Mouse (Mus musculus) kidney, adult 18-20 months (tissue): ENCODE data around the gene Pkig.

Source experiments
- DNase-seq: peaks from one replicate; pipeline ENCODE4 v3.0.0; 2021

Gene Pkig

DNA sequence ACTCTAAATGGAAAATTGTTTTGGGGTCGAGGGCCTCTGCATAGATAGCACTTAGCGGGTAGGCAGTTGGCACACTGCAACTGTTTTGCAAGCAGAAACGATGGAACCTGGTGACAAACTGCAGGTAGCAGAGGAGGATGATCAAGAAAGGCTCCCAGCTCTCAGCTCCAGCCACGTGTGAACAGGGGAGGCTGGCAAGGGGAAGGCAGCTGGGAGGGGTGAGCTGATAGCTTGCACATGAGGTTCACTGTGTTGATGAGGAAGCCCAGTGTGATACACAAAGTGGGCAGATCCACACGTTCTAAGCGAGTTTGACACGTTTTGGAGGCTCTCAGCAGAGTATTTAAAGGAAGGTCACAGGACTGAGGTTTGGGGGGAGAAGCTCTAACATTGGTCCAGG is 54.3 kb downstream of the Pkig start:
- no peak for DNase-seq

GRCm38 (mm10) chr2:163712874-163713273 is 54.7 kb downstream of the Pkig start:
- DNase-seq = no peak

DNA sequence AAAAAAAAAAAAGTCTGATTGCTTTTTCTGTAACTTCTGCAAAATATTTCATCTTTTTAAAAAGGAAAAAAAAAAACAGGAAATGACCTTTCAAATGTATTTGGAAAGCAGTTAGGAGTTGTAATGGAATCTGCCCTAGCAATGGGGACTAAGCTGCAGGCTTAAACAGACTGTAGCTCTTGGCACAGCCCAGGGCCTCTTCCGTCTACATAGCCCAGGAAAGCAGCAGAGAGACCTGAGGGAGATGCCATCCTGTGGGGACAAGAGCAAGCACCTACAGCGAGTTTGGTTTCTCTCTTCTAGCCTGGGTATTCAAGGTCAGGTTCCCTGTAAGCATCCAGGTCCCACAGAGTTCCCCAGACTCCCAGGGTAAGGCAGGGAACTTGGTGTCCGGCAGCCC is 55.2 kb downstream of the Pkig start:
- no peak for DNase-seq

- DNase-seq = no peak
Observed at GRCm38 (mm10) chr2:163716448-163716847, 58.3 kb downstream of the Pkig start.

GRCm38 (mm10) chr2:163716853-163717252 is 58.7 kb downstream of the Pkig start:
- DNase-seq = no peak

DNA sequence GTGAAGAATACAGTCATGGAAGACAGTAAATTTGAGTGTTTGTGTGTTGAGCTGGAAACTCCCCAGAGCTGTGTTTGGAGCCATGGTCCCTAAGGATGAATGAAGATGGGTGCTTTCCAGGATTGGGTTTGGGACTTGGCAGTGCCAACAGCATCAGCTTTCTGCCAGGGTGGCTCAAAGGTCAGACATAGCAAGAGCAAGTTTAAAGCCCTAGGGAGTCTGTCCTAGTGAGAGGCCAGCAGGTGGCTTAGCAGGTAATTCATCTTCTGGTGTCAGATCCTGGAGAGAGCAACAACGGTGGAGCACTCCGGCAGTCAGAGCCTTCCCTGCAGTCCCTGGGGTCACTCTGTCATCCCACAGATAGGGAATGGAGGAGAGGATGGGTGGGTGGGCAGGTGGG is 60.3 kb downstream of the Pkig start:
- peak; percentile 29 for DNase-seq

GRCm38 (mm10) chr2:163718951-163719603 is 60.9 kb downstream of the Pkig start:
- peak; percentile 84 for DNase-seq

- no peak for DNase-seq
Observed at GRCm38 (mm10) chr2:163719616-163720015, 61.4 kb downstream of the Pkig start.

GRCm38 (mm10) chr2:163722550-163722949 is 64.4 kb downstream of the Pkig start:
- DNase-seq = no peak

DNA sequence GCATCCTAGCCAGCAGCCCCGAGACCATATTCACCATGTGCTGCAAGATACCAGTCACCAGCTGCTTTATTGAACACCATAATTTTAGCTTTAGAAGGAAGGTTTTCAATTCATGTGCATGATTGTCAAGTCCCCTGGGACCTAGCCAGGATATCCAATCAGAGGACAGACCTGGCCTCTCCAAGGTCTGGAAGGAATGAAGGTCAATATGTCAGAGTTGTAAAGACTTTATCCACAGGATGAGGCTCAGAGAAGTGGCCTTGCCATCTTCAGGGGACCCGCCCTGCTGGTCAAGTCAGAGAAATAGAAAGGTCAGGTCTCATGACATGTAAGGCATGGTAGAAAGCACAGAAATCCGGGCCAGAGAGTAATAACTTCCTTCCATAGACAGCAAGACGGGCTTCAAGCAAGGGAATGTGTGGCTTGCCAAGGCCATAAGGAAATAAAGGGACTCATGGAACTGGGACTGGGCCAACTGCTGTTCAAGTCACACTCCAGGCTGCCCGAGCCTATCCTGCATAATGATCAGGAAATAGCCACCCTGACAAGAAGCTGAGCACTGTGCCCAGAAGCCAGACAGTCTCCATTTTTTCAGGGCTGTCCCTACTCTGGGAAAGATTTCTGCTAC is 68.7 kb downstream of the Pkig start:
- peak; percentile 33 for DNase-seq

GRCm38 (mm10) chr2:163728300-163728699 is 70.1 kb downstream of the Pkig start:
- no peak for DNase-seq

DNA sequence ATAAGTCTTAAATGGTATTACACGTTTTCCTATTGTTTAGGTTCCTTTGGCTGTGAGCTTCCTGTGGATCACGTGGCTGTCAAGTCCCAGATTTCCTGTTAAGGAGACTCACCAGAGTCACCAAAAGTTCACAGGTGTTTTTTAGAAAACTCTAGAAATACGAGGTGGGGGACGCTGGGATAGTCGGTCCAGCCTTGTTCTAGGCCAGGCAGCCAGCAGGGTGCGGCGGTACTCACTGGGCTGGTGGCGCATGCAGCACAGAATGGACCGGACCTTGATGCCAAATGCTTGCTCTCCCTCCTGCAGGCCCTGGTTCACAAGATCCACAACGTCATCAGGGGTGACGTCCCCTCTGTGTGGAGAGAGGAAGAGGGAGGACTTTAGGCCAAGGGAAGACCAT is 73.8 kb downstream of the Pkig start:
- DNase-seq = peak; percentile 18

GRCm38 (mm10) chr2:163735163-163735562 is 77.0 kb downstream of the Pkig start:
- no peak for DNase-seq

- peak; percentile 52 for DNase-seq
Observed at GRCm38 (mm10) chr2:163735980-163736379, 77.8 kb downstream of the Pkig start.

DNA sequence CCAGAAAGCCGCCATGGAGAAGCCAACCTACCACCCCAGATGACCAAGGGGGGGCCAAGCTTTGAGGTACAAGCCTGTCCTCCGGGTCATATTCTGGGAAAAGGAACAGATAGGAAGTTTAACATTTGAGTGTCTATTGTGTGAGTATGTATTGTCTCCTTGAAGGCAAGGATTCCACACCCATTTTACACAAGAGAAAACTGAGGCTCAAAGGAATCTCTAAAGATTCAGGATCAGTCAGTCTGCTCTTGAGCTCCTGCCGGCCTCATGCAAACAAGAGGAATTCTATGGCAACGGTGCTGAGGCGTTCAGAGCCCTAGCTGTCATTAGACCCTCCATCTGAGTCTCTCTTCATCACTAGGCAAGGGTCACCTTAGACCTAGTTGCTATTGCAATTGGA is 84.5 kb downstream of the Pkig start:
- DNase-seq = no peak

DNA sequence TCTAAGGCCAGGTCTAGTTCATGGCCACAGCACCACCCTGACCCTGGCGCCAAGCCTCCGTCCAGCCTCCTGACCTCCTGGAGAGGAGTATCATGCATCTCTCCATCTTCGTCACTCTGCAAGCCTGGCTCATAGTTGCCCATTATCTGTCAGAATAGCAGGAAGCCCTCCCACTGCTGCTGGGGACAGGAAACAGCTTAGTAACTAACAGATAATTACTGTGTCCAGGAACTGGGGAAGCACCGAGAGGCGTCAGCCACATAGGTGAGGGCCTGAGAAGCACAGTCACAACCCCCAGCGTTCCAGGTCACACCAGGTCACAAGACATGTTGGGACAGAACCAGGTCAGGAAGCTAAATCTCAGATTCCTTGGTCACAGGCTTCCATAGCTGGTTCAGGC is 85.2 kb downstream of the Pkig start:
- no peak for DNase-seq

DNA sequence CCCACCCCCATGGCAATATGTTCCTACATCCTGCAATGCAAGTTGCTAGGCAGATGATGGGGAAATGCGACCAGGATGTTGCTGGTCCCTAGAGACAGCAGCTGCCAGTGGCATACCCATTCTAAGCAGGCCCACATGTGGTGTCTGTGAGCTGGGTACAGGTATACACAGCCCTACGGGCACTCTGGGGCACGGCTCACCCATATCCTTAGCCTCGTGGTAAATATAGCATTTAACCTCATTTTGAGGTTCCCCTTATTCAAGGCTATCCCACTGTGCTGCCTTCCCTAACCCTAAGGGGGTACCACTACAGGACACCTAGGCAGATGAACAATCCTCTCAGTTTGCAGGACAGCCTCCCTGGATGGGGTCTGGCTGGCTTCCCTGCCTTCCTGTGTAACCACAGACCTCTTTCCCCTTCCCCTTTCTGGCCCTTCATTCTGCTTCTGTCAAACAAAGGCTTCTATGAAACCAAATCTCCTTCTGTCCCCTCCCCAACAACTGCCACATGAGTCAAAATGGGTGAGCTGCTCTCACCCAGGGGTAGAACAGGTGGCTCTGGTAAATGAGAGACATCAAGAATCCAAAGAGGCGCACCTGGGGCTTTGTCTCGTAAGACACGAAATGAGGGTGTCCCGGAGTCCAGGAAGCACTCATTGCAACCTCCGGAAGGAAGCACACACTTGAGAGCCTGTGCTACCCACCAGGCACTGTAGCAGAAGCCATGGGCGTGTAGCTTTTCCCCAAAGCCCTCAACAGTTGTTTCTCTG is 86.8 kb downstream of the Pkig start:
- DNase-seq = no peak

DNA sequence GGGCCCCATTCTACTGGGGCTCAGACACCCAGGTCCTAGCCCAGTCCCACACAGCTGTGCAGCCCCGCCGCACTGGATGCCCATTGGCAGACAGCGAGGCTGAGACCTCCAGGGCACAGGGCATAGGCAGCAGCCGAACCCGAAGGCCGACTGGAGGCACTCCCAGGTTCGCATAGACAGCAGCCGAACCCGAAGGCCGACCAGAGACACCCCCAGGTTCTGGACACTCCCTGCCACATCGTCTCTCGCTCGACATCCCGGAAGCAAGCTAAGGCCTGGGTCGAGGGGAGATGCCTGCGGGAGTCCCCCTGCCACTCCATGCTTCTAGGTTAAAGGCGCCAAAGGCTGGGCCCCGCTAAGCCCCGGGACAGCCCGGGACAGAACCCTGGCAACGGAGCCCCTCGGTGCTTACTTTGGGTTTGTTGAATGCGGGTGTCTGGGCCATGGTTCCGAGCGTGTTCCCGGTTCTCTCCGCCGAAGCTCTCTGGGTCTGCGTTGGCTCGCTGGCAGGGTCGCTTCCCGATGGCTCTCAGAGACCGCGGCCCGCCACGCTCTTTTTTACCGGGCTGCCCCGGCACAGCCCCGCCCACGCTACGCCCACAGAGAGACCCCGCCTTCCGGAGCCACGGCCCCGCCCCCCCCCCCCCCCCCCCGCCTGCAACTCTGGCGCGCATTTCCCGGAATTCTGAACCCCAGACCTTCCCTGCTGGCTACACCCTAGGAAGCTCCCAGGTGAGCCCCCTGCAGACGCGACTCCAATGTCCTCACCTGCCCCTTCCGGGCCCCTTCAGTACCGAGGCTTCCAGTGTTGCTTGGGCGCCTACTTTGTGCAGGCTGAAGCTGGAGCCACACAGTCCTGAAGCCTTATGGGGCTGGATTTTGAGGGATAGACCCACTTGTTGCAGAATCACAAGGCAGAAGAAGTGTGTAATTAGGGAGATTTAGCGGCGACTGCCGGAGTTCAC is 91.7 kb downstream of the Pkig start, which contains the start of gene Ada:
Ada (minus strand) TSS at position 593 of the 965 bp plus-strand sequence.
- peak; percentile 70 for DNase-seq

- no peak for DNase-seq
Observed at GRCm38 (mm10) chr2:163754228-163754627, 96.0 kb downstream of the Pkig start.

GRCm38 (mm10) chr2:163756723-163757122 is 98.5 kb downstream of the Pkig start:
- peak; percentile 54 for DNase-seq

DNA sequence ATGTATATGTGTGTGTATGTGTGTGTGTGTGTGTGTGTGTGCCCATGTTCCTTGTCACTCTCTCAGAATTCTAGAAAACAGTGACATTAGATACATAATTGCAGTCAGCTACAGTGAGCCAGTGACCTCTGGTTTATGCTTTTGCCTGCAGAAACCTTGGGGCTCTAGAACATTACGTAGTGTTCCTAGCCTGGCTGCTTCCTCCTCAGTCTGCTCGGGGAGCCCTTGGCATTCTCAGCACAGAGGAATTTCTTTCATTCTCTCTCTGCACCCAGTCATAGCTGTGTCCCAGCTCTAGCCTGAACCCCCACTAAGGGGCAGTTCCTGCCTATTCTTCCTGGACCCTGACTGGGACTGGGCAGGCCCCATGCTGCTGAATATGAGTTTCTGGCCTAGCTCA is 100.0 kb downstream of the Pkig start:
- no peak for DNase-seq

DNA sequence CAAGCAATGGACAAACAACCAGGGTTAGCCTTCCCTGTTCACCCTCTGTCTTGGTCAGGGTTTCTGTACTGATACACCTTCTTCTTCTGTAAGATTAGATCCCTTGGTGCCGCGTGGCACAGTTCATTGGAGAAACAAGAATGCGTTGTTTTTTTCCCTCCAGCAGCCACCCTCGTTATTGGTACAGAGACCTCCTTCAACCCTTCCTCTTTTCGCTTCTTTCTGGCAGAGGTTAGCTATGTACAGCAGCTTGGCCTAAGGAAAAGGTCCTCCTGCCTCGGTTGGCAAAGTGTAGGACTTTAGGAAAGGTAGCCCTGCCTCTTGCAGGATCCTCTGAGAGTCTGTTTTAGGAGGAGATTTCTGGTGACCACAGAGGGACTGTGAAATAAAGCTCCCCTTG is 102.4 kb downstream of the Pkig start:
- DNase-seq = no peak

DNA sequence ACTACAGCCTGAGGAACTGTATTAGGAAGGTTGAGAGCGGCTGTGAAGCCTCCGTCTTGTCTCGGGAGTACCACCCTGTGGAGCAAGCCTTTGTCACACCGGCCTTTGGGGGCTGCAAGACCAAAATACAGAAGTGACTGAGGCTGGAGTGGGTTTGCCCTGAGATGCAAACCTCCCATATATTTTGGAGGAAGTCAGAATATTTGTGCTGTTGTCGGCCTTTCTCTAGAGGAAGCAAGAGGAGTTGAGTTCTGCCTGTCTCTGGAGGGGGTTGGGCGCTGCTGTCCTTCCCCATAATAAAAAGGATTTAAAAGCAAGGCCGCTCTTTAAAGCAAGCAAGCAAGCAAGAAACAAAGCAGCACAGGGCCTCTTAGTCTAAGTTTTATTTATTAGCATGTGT is 103.2 kb downstream of the Pkig start:
- no peak for DNase-seq
